Mouse (Mus musculus): ENCODE measurements at regions not wholly inside any gene's neighbourhood (a gene's known extent, or its start where the extent isn't known, plus 50 kb on each side); places are given as distances from the start of the nearest gene placed in this dataset.

DNA sequence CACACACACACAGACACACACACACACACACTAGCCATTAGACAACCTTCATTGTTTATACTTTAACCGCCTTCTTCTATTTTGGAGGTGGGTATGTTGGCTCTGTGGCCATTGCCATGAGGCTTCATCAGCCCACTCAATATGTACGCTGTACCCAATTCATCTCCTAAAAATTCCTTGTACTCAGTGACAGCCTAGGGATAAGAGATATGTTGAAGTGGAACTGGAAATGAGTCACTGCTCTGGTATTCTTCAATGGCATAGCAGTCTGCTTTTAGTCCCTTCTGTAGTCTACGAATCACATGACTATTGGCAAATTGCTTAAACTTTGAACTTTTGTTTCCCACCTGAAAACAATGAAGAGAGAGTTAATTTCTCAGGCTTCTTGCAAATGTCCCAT lies 349.6 kb upstream of the Got2 start:
- no peaks in the 10 kb centered on the region for H3K36me3 ChIP-seq
- H3K9me3 ChIP-seq, result no peaks in the 10 kb centered on the region
- H3K9ac ChIP-seq, result no peak overlapping the region
- H3K27me3 ChIP-seq (replicated peaks), result no peaks in the 10 kb centered on the region
- H3K4me1 ChIP-seq, result no peaks in the 10 kb centered on the region
- no peak overlapping the region for H3K27ac ChIP-seq
- no peak overlapping the region for H3K4me3 ChIP-seq (replicated peaks)
- H3K4me2 ChIP-seq, result no peak overlapping the region
- WGBS, result 66% methylated on average over 3 of the region's 3 CpGs
- ATAC-seq (ENCODE audit: insufficient read depth, low FRiP score, low read depth), result no peak

DNA sequence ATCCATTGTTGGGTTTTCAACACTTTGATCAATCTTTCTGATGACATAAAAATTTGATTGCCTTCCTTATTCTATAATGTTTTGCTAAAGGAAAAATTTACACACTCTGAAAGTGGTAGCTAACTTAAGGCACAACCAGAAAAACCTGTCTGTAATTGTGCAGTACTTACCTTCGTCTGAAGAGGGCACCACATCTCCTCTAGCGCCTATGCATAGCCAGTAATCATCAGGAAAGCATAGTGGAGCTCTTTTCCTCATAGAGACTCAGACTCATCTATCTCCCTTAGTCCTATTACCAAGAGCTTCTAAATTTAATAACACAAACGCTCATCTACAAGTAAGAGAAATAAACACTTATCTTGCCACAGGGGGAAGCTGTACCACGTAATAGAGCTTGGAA lies 342.1 kb upstream of the Got2 start:
- Histone ChIP-seq H3K27me3 (replicated peaks) (no peaks in the 10 kb centered on the region), H3K27ac (no peak overlapping the region), H3K9me3 (no peaks in the 10 kb centered on the region), H3K4me1 (no peaks in the 10 kb centered on the region), H3K4me3 (replicated peaks) (no peak overlapping the region), H3K36me3 (no peaks in the 10 kb centered on the region), H3K9ac (no peak overlapping the region), H3K4me2 (no peak overlapping the region)
- WGBS, result 29% methylated on average over 4 of the region's 4 CpGs
- ATAC-seq (ENCODE audit: insufficient read depth, low FRiP score, low read depth), result no peak

All from stomach, embryonic 15.5 days (tissue).